Mouse (Mus musculus) bone marrow macrophage, adult 2 months (primary cell): ENCODE measurements around the gene Tm9sf4.

ENCODE experiments used
- CTCF ChIP-seq: IDR thresholded peaks from 2 replicates; pipeline ENCODE4 v1.5.1; 2012; ENCODE audit warnings: low read depth, mild to moderate bottlenecking, low read length, moderate library complexity
- POLR2A ChIP-seq: IDR thresholded peaks from 2 replicates; pipeline ENCODE4 v1.6.1; 2012; ENCODE audit warnings: mild to moderate bottlenecking, low read depth, low read length, borderline replicate concordance

DNA sequence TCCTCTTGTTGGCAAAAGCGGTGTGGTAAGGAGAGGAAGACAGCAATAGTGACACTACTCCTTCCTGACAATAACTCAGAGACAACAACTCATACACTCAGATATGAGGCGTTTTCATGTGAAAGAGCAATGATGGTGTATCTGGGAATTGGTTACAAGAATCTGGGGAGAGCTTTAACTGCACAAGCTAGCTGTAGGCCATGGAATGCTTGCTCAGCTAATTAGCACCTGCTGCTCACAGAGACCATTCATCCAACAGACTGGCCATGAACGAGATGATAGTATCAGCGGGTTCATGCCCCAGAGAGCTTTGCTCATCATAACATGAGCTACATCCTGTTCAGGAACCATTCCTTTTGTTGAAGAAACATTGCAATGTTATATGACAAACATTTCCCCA lies 76.1 kb downstream of the Tm9sf4 start:
- TF ChIP-seq CTCF = no peak
- TF ChIP-seq POLR2A = no peak
